Mouse (Mus musculus) embryo, embryonic 10.5 days (tissue): ENCODE data around the gene Akr1c6.
"Not testable (repeated sequence)": the region's sequence is repeated elsewhere in the genome, so short reads cannot be mapped to it uniquely, and the experiment has no call there.

Source experiments
- DNase-seq: peaks from one replicate; pipeline ENCODE4 v3.0.0-alpha.2; 2015; ENCODE audit warnings: low spot score

The Akr1c6 gene

DNA sequence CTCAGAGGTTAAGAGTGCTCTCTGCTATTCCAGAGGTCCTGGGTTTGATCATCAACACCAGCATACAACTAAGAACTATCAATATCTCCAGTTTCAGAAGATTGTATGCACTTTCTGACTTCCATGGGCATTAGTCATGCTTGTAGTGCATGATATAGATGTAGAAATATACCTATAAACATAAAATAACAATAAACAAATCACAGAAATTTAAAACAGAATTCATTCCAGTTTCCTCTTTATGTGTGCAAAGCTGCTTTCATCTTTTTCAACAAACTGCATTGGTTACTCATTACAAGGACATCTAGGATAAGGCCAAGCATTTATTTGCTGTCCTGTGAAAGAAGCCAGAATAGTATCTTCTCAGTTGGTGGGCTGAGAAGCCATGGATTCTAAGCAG is at the start of gene Akr1c6:
Akr1c6 (plus strand) TSS at position 301 of the 400 bp plus-strand sequence.
- DNase-seq: no peak

GRCm38 (mm10) chr13:4384918-4385317 is 49.2 kb upstream of the Akr1c6 start:
- no peak for DNase-seq

GRCm38 (mm10) chr13:4385541-4385940 is 48.6 kb upstream of the Akr1c6 start:
- no peak for DNase-seq

DNA sequence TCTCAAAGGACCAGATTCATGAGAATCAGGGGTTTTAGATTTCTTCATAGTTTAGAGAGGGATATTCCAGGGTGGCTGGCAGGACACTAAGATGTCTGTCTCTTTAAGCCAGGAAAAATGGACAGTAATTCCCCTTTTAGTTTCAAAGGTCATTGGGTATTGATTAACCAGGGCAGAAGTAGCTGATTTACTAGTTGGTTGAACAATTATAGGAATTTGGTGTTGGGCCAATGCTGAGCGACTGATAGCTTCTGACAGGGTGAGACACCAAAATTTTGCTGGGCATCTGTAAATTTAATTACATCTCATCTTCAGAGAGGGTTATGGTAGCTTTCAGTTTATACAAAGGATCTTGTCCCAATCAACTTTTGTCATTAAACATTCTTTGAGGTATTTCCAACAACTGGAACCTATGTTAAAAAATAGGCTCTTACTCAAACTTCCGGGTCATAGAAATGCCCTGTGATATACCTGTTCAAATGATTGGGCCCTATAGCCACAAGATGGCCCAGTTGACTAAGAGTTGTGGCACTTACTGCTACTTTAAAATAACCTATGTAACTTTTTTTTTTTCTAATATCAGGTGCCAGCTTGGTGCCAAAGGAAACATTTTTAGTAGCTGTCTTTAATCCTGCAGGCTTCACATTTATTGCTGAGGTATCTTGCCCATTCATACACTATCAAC is 45.2 kb upstream of the Akr1c6 start:
- no peak for DNase-seq

DNA sequence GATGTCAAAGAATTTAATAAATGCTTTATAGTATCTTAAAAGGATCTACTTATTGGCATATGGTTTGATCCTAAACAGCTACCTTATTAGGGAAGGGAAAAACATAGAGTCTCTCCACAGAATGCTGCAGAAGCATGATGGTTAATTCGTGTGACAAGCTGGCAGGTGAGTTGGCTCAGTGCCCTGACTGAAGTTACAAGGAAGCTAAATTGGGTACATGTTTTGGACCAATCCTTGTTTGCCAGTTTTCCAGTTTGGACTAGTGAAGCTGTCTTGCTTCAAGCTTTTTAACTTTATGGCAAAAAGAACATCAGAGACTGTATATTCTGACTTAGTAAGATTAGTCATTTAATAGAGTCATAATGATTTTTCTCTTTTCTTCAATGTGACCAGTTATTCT is 33.7 kb upstream of the Akr1c6 start:
- not testable (repeated sequence) for DNase-seq

DNA sequence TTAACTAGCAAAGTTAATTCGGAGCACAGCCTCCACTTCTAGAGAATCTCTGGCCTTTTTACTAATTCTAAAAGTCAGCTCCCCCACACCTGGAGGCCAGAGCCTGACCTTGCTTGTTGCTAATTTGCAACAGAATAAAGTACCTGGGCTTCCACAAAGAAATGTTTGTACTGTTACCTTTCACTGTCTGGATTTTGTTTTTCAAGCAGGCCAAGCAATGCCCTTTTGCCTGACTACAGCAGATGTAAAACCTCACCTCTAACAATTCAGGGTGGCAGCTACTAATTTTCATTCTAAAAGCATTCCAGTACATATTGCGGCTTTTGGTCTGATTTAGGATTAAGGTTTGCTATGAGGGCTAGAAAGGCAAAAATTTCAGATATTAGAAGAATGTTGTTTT is 33.3 kb upstream of the Akr1c6 start:
- DNase-seq: no peak

DNA sequence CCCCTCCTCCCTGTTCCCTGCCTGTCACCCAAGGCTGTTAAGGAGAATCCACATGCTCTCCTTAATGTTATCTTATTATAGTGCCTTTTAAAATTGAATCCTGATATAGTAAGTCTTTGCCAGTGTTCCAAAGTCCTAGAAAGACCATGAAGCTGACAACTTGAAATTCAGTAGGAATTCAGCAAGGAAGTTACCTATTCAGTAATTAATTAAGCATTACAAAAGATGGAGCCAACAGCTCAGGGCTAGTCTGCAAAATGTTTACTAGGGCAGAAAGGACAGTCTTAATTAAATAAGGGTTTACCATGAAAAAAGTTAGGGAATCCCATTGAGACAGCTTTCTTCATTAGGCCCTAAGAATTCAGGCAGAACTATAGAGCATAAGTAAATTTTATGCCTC is 31.9 kb upstream of the Akr1c6 start:
- no peak for DNase-seq

DNA sequence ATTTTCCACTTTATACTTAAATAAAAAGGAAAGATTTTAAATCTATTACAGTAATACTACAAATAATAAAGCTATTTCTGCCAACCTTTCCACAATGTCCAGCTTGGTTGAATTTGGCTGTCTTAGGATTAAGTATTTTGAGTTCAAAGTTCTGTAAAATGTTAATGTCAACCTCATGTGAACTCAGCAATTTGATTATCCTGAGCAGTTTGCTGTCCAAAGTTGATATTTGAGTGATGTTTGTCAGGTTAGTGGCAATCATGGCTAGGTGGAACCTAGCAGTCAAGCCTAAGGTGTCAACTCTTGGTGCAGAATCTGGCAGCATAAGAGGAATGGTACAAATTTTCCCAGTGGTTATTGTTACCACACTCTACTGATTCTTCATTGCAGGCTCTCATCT is 29.4 kb upstream of the Akr1c6 start:
- no peak for DNase-seq

- no peak for DNase-seq
These were observed 27.3 kb upstream of the Akr1c6 start for GRCm38 (mm10) chr13:4406771-4407170.

- DNase-seq: no peak
These were observed 5.5 kb upstream of the Akr1c6 start for GRCm38 (mm10) chr13:4428558-4428957.

GRCm38 (mm10) chr13:4429034-4429433 is 5.1 kb upstream of the Akr1c6 start:
- no peak for DNase-seq

GRCm38 (mm10) chr13:4431129-4431528 is 3.0 kb upstream of the Akr1c6 start:
- no peak for DNase-seq

GRCm38 (mm10) chr13:4465641-4466040 is 31.5 kb downstream of the Akr1c6 start:
- DNase-seq: no peak

DNA sequence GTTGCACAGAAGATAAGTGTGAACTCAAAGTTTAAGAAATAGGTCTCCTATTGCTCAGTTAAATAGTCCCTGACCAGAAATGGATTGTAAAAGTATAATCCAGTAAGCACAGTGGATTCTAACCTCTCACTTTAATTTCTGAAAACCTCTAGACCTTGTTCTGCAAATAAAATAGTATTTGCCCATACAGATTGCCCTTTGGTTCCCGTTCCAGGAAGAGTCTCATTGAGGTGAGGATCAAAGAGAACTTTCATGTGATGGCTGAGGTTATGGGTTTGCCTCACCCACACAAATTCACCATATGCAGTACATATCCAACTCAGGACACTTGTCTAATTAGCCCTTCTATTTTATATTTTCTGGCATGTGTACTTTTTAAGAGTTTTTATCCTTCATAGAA is 33.8 kb downstream of the Akr1c6 start:
- no peak for DNase-seq
